In the genomic region with DNA sequence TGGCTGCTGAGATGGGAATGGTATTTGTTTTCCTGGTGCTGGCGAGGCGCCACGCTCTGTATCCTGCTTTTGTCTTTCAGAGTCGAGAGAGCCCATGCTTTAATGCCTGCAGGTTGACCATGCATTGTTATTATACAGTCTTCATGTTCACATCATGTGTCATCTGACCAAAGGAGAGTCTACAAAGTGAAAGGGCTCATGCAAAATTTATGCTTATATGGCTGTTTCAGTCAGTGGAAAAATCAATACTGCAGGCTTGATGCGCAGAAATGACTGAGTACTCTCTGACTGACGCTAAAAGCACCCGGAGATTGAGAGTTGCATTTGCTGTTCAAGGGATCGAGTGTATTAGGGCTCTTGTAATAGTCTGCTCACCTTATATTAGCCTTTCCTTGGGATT, we compare ENCODE assay signal across 13 mouse cellular contexts.
DNase-seq lines count a peak whose midpoint lies in the region; ATAC-seq and TF ChIP-seq lines count a peak whose summit lies in the region.
"Had no signal": no experiment of that assay in that cellular context is flagged by ENCODE, and none has a peak within 500 bp of the region (broad histone marks: within the 10 kb centered on the region; RNA-seq: fewer than 3 reads in every experiment).

No protein-coding gene starts in this region.

- no peaks in the 10 kb centered on the region for H3K27me3 ChIP-seq in forebrain, embryonic 10.5 days (ENCODE audit: poor library complexity, severe bottlenecking)
- no peaks in the 10 kb centered on the region for H3K27me3 ChIP-seq in forebrain, embryonic 12.5 days
- H3K27me3 ChIP-seq in hindbrain, embryonic 14.5 days (ENCODE audit: control insufficient read depth, insufficient read depth, low read length) = no peaks in the 10 kb centered on the region
- H3K27me3 ChIP-seq in midbrain, postnatal 0 days (ENCODE audit: insufficient read depth, low read length) = no peaks in the 10 kb centered on the region
- no peaks in the 10 kb centered on the region for H3K27me3 ChIP-seq in heart, embryonic 12.5 days (replicated peaks)
- H3K27me3 ChIP-seq: lung, embryonic 15.5 days had no signal

- H3K9ac ChIP-seq in forebrain, embryonic 12.5 days = no peak overlapping the region
- H3K9ac ChIP-seq in hindbrain, embryonic 14.5 days = no peak overlapping the region
- no peak overlapping the region for H3K9ac ChIP-seq in midbrain, postnatal 0 days (replicated peaks; ENCODE audit: low read length, poor library complexity, severe bottlenecking)
- no peak overlapping the region for H3K9ac ChIP-seq in heart, embryonic 12.5 days
- H3K9ac ChIP-seq: lung, embryonic 15.5 days had no signal

- H3K27ac ChIP-seq in forebrain, embryonic 10.5 days = peak overlapping the region; percentile 21; the same call in 1 of the 2 replicates
- H3K27ac ChIP-seq in forebrain, embryonic 12.5 days = peak overlapping the region; percentile 61; the same call in 1 of the 2 replicates
- H3K27ac ChIP-seq in hindbrain, embryonic 14.5 days = 0 out of 2 replicates have a peak overlapping the region, but pooled peaks have one; percentile 1
- no peak overlapping the region for H3K27ac ChIP-seq in midbrain, postnatal 0 days (ENCODE audit: low read depth, low read length)
- H3K27ac ChIP-seq in heart, embryonic 12.5 days (ENCODE audit: poor library complexity, severe bottlenecking) = no peak overlapping the region
- H3K27ac ChIP-seq: left cerebral cortex, adult 2 months; lung, embryonic 15.5 days had no signal

- H3K36me3 ChIP-seq in forebrain, embryonic 10.5 days (replicated peaks) = no peaks in the 10 kb centered on the region
- H3K36me3 ChIP-seq in forebrain, embryonic 12.5 days (replicated peaks) = no peaks in the 10 kb centered on the region
- no peaks in the 10 kb centered on the region for H3K36me3 ChIP-seq in hindbrain, embryonic 14.5 days (replicated peaks; ENCODE audit: control insufficient read depth, insufficient read depth)
- no peaks in the 10 kb centered on the region for H3K36me3 ChIP-seq in midbrain, postnatal 0 days (ENCODE audit: insufficient read depth, low read length)
- H3K36me3 ChIP-seq in heart, embryonic 12.5 days = no peaks in the 10 kb centered on the region
- H3K36me3 ChIP-seq: lung, embryonic 15.5 days had no signal

- intact Hi-C loops in left cerebral cortex, postnatal 36 days (cut with DNase I) = no loop called here

- H3K4me3 ChIP-seq in forebrain, embryonic 10.5 days = no peak overlapping the region
- H3K4me3 ChIP-seq in forebrain, embryonic 12.5 days (replicated peaks) = no peak overlapping the region
- no peak overlapping the region for H3K4me3 ChIP-seq in hindbrain, embryonic 14.5 days (replicated peaks; ENCODE audit: low read length)
- no peak overlapping the region for H3K4me3 ChIP-seq in midbrain, postnatal 0 days (ENCODE audit: low read depth, low read length)
- H3K4me3 ChIP-seq in heart, embryonic 12.5 days = no peak overlapping the region
- H3K4me3 ChIP-seq: erythroblast, embryonic 14.5 days; left cerebral cortex, adult 2 months; lung, embryonic 15.5 days had no signal

- H3K4me2 ChIP-seq in forebrain, embryonic 12.5 days = no peak overlapping the region
- no peak overlapping the region for H3K4me2 ChIP-seq in hindbrain, embryonic 14.5 days (replicated peaks)
- no peak overlapping the region for H3K4me2 ChIP-seq in midbrain, postnatal 0 days (ENCODE audit: low read depth, low read length, poor library complexity, severe bottlenecking)
- H3K4me2 ChIP-seq in heart, embryonic 12.5 days = no peak overlapping the region
- H3K4me2 ChIP-seq: lung, embryonic 15.5 days had no signal

- peaks cover 17% of the 10 kb centered on the region for H3K4me1 ChIP-seq in forebrain, embryonic 10.5 days
- peaks cover 15% of the 10 kb centered on the region for H3K4me1 ChIP-seq in forebrain, embryonic 12.5 days
- no peaks in the 10 kb centered on the region for H3K4me1 ChIP-seq in hindbrain, embryonic 14.5 days (replicated peaks; ENCODE audit: control insufficient read depth, insufficient read depth, low read length)
- no peaks in the 10 kb centered on the region for H3K4me1 ChIP-seq in midbrain, postnatal 0 days (ENCODE audit: insufficient read depth, low read length)
- H3K4me1 ChIP-seq in heart, embryonic 12.5 days (replicated peaks) = no peaks in the 10 kb centered on the region
- H3K4me1 ChIP-seq: lung, embryonic 15.5 days had no signal

- peak; percentile 70 for ATAC-seq in forebrain, embryonic 12.5 days (ENCODE audit: low FRiP score)
- ATAC-seq in hindbrain, embryonic 14.5 days (ENCODE audit: low FRiP score) = peak; percentile 60
- ATAC-seq in midbrain, postnatal 0 days (ENCODE audit: low FRiP score) = peak; percentile 61
- no peak for ATAC-seq in heart, embryonic 12.5 days (ENCODE audit: insufficient number of reproducible peaks, low FRiP score)
- ATAC-seq: activated CD4-positive, CD25-positive, alpha-beta regulatory T cell, adult 4 months had no signal

- no peaks in the 10 kb centered on the region for H3K9me3 ChIP-seq in forebrain, embryonic 10.5 days
- no peaks in the 10 kb centered on the region for H3K9me3 ChIP-seq in forebrain, embryonic 12.5 days
- H3K9me3 ChIP-seq in hindbrain, embryonic 14.5 days (ENCODE audit: control insufficient read depth, low read length) = no peaks in the 10 kb centered on the region
- H3K9me3 ChIP-seq in midbrain, postnatal 0 days (ENCODE audit: low read length) = no peaks in the 10 kb centered on the region
- H3K9me3 ChIP-seq in heart, embryonic 12.5 days (replicated peaks) = no peaks in the 10 kb centered on the region
- H3K9me3 ChIP-seq: lung, embryonic 15.5 days had no signal

- no peak for DNase-seq in forebrain, embryonic 10.5 days (ENCODE audit: extremely low spot score, low spot score)
- DNase-seq in hindbrain, embryonic 14.5 days (ENCODE audit: low spot score) = no peak
- peak; percentile 17 for DNase-seq in midbrain, postnatal 0 days (ENCODE audit: low spot score)
- DNase-seq in cerebellum, adult 11-12 months = no peak
- DNase-seq in left cerebral cortex, postnatal 36 days (ENCODE audit: low spot score in 2 of 2) = no peak
- DNase-seq: cerebellum, adult 2 months; kidney, adult 8-10 months had no signal

- TF ChIP-seq CTCF in midbrain, postnatal 0 days (IDR thresholded peaks at IDR 0.05) = no peak

- 87% methylated on average over 8 of the region's 8 CpGs for WGBS in forebrain, embryonic 10.5 days
- WGBS in forebrain, embryonic 12.5 days = 60% methylated on average over 8 of the region's 8 CpGs
- WGBS in hindbrain, embryonic 14.5 days = 54% methylated on average over 8 of the region's 8 CpGs
- 37% methylated on average over 8 of the region's 8 CpGs for WGBS in midbrain, postnatal 0 days
- WGBS in heart, embryonic 12.5 days = 72% methylated on average over 8 of the region's 8 CpGs

Comparison
In these comparisons a context has a peak if more than half of its experiments do, and no peak if none do; other contexts are left out.
1. H3K27ac ChIP-seq: peak in forebrain, embryonic 10.5 days (single experiment), forebrain, embryonic 12.5 days (single experiment) and hindbrain, embryonic 14.5 days (single experiment); none in midbrain, postnatal 0 days (single experiment) and heart, embryonic 12.5 days (single experiment).